Mouse (Mus musculus) liver, embryonic 16.5 days (tissue): ENCODE results near the gene Arid4a. TPM values are rescaled to one million over a fixed set of nuclear protein-coding genes. Genes with fewer than 3 reads are reported as not detected.

Source experiments
- ATAC-seq: fragments of 200-750 bp; cut with Nextera tagmentation; 2 replicates; pipeline ENCODE4 v1.8.0; 2017; ENCODE audit warnings: low read depth, mild to moderate bottlenecking, moderate number of reproducible peaks, moderate library complexity
- H3K27ac ChIP-seq: fragments of 300-500 bp; sonication (generic); 2 replicates; pipeline ENCODE4 v1.5.1; 2014; ENCODE audit warnings: mild to moderate bottlenecking, low read length
- H3K27me3 ChIP-seq: fragments of 300-500 bp; sonication (generic); 2 replicates; pipeline ENCODE4 v1.6.1; 2014; ENCODE audit warnings: low read depth, low read length, mixed read lengths; ENCODE audit not compliant: control insufficient read depth, insufficient read depth
- H3K36me3 ChIP-seq: fragments of 300-500 bp; sonication (generic); 2 replicates; pipeline ENCODE4 v1.6.1; 2014; ENCODE audit warnings: mild to moderate bottlenecking; ENCODE audit not compliant: control insufficient read depth, insufficient read depth
- H3K4me1 ChIP-seq: fragments of 300-500 bp; sonication (generic); 2 replicates; pipeline ENCODE4 v1.6.1; 2014; ENCODE audit warnings: low read depth, low read length, mixed read lengths; ENCODE audit not compliant: control insufficient read depth
- H3K4me2 ChIP-seq: fragments of 300-500 bp; sonication (generic); 2 replicates; pipeline ENCODE4 v1.6.1; 2014; ENCODE audit warnings: low read depth, low read length, mixed read lengths
- H3K4me3 ChIP-seq: fragments of 300-500 bp; sonication (generic); 2 replicates; pipeline ENCODE4 v1.5.1; 2014; ENCODE audit warnings: low read depth, mild to moderate bottlenecking, low read length
- H3K9ac ChIP-seq: fragments of 300-500 bp; sonication (generic); 2 replicates; pipeline ENCODE4 v1.6.1; 2014; ENCODE audit warnings: low read depth, low read length
- H3K9me3 ChIP-seq: fragments of 300-500 bp; sonication (generic); replicated peaks from 2 replicates; pipeline ENCODE4 v1.6.1; 2016; ENCODE audit warnings: low read length; ENCODE audit not compliant: control insufficient read depth
- WGBS: fragments of 180-500 bp; shearing (Covaris S2); extraction: QIAGEN DNeasy Blood & Tissue Kit; methylation state at CpG from one replicate; pipeline ENCODE4 v1.1.7; 2014; ENCODE audit not compliant: insufficient replicate concordance; 5-methylcytosine and 5-hydroxymethylcytosine counted together
- polyA plus RNA-seq: library from polyadenylated mRNA; unstranded; fragments of >200 nt; fragmentation: Nextera tagmentation; extraction: Ambion mirVana; gene quantifications from 2 replicates; pipeline ENCODE4 v1.2.1, GENCODE M21; 2015

Gene Arid4a
- polyA plus RNA-seq, 1 experiment from 2014 or later: 21.3 TPM

DNA sequence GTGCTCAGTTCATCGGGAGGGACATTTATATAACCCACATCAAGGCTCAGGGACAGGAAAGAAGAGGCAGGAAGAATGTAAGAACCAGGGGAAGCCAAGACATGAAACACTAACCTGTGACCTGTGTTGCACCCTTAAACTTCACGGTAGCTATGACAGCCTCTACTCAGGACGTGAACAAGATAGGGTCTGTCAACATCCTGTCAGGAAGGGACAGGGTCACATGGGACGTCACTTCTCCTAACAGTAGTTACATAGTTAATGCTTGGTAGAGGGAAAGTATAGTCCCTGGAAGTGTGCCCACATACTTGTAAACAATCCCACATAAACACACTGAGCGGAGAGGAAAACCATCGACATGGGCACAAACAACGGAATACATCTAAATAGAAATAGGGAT, 8.9 kb upstream of the Arid4a start:
- no peak overlapping the region for H3K9ac ChIP-seq
- WGBS: 63% methylated on average over 7 of the region's 7 CpGs
- peaks cover under 1% of the 10 kb centered on the region for H3K4me1 ChIP-seq
- H3K36me3 ChIP-seq: peaks cover 35% of the 10 kb centered on the region
- no peaks in the 10 kb centered on the region for H3K27me3 ChIP-seq
- H3K27ac ChIP-seq: no peak overlapping the region
- no peaks in the 10 kb centered on the region for H3K9me3 ChIP-seq
- ATAC-seq: peak; percentile 41; the same call in 1 of the 2 replicates
- H3K4me3 ChIP-seq: no peak overlapping the region
- H3K4me2 ChIP-seq: no peak overlapping the region

DNA sequence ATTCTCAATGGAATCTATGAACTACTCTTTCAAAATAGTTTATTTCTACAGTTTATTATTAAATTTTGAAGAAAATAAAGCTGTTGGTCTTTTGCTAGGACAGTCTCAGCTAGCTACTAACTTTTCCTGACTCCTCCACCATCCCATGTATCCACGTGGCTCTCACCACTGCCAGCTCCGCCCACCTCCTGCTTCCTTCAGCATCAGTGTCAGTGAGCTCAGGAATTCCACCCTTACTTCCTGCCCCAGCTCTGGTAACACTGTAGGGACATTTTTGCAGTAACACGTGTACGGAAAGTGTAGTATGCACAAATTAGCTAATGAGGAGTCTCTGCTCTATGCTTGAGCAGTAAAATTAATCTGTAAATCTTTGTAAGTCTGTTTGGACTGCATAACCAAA, 6.0 kb upstream of the Arid4a start:
- H3K36me3 ChIP-seq: peaks cover 35% of the 10 kb centered on the region
- no peak overlapping the region for H3K4me2 ChIP-seq
- H3K27me3 ChIP-seq: no peaks in the 10 kb centered on the region
- H3K4me3 ChIP-seq: no peak overlapping the region
- 58% methylated on average over 4 of the region's 4 CpGs for WGBS
- H3K4me1 ChIP-seq: peaks cover 10% of the 10 kb centered on the region
- H3K9ac ChIP-seq: no peak overlapping the region
- H3K27ac ChIP-seq: no peak overlapping the region
- no peak for ATAC-seq
- H3K9me3 ChIP-seq: no peaks in the 10 kb centered on the region

DNA sequence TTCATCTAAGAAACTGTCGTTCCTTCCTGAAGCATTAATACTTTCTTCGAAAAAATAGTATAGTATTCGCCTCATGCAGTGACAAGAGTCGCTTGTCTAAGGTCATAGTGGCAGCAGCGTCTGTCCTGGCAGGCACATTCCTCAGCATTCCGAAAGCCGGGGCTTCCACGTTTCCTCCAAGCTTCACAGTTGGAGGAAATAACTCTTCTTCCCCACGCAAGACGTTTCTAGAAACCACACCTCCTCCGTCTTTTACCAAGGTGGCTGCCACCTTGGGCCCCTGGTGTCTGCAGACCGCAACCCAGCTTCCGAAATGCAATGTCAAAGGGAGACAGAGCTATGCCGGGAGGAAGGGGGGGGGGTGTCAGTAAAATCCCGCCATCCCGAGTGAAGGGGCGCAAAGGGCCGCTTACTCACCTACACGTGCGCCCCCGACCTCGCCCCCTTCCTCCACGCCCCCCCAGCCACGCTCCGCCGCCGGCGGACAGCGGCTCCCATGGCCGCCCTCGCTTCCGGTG, 886 bp upstream of the Arid4a start:
- ATAC-seq: peak; percentile 57
- under 1% methylated on average over 30 of the region's 32 CpGs for WGBS
- Histone ChIP-seq H3K4me3 (peak overlapping the region; percentile 98), H3K9me3 (no peaks in the 10 kb centered on the region), H3K9ac (peak overlapping the region; percentile 82), H3K4me1 (peaks cover 14% of the 10 kb centered on the region), H3K27ac (peak overlapping the region; percentile 94), H3K36me3 (peaks cover 11% of the 10 kb centered on the region), H3K27me3 (no peaks in the 10 kb centered on the region), H3K4me2 (peak overlapping the region; percentile 81)

DNA sequence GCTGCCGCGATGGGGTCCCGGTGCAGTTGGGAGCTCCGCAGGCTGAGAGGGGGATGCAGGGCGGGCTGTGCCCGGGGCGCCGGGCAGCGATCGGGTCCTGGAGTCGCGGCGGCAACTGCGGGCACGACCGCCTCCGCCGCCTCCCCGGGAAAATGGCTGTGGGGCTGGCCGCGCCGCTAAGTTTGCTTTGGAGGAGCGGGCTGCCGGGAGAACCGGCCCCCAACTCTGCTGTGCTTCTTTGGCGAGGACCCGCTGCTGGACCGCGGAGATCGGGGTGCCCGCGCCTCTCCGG, 367 bp downstream of the Arid4a start:
- Histone ChIP-seq H3K4me2 (peak overlapping the region; percentile 81), H3K9ac (peak overlapping the region; percentile 98), H3K36me3 (peaks cover 16% of the 10 kb centered on the region), H3K4me3 (peak overlapping the region; percentile 98), H3K4me1 (peaks cover 14% of the 10 kb centered on the region), H3K9me3 (no peaks in the 10 kb centered on the region), H3K27me3 (no peaks in the 10 kb centered on the region), H3K27ac (peak overlapping the region; percentile 98)
- WGBS: under 1% methylated on average over 32 of the region's 33 CpGs
- ATAC-seq: no peak

DNA sequence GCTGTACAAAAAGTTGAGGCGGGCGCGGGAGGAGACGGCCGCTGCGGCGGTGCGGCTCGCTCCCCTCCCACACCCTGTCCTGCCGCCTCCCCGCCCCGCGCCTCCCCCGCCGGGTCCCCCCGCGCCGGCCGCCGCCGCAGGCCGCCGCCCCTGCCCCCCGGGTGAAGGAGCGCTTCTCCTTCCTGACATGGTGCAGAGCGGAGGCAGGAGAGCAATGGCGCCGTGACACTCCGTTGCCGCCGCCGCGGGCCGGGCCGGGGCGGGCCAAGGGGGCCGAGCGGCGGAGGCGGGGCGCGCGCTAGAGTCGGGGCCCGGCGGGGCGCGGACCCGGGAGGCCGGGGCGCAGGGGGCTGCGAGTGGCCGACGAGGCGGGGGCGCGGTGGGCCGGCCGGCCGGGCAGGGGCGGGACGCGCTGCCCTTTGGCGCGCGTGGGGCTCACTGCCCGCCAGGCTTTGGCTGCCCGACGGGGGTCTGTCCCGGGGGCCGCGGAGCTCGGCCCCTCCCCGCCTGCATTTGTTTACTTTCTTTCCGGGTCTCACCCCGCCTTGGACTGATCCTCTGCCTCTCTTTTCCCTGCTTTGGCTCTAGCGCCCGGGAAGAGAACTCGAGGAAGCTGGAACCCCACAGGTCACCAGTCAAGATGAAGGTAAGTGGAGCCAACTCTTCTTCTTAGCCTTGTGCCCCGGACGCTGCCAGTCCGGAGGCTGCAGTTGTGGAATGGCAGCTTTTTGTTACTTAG, 882 bp downstream of the Arid4a start:
- Histone ChIP-seq H3K36me3 (peaks cover 16% of the 10 kb centered on the region), H3K27me3 (no peaks in the 10 kb centered on the region), H3K4me2 (peak overlapping the region; percentile 81), H3K9ac (peak overlapping the region; percentile 98), H3K4me3 (peak overlapping the region; percentile 98), H3K4me1 (peaks cover 14% of the 10 kb centered on the region), H3K27ac (peak overlapping the region; percentile 98), H3K9me3 (no peaks in the 10 kb centered on the region)
- peak; percentile 7 for ATAC-seq
- under 1% methylated on average over 48 of the region's 82 CpGs for WGBS

DNA sequence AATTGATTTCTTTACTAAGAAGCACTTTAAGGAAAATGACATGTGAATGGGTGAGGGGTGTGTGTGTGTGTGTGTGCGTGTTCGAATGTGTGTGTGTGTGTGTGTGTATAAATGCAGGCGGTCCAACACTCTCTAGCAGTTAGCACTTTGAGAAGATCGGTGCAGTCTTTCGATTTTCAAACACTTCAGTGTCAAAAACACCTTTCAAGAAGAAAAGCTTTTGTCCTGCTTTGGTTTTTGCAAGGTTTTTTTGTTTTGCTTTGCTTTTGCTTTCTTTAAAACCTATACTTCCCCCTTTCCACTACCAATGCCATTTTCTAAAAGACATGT, 1.4 kb downstream of the Arid4a start:
- Histone ChIP-seq H3K27ac (peak overlapping the region; percentile 98), H3K4me2 (peak overlapping the region; percentile 81), H3K36me3 (peaks cover 16% of the 10 kb centered on the region), H3K4me3 (peak overlapping the region; percentile 98), H3K4me1 (peaks cover 10% of the 10 kb centered on the region), H3K9me3 (no peaks in the 10 kb centered on the region), H3K9ac (peak overlapping the region; percentile 98), H3K27me3 (no peaks in the 10 kb centered on the region)
- ATAC-seq: no peak
- WGBS: 12% methylated on average over 5 of the region's 5 CpGs

DNA sequence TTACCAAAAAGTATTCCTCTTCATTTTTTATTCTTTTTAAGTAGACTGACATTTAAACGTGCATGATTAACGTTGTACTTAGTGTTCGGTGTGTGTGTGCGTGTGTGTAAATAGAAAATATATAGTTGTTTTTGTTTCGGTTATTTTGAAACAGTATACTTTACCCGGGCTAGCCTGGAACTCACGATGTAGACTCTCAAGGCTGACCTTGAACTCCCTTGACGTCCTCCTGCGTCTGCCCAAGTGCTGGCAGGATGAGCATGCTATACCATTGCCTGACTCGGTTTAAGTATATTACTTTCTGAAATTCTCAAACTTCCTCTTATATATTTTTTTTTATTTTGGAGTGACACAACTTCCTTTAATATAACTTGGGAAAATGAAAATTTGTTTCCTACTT, 2.0 kb downstream of the Arid4a start:
- Histone ChIP-seq H3K9ac (no peak overlapping the region), H3K36me3 (peaks cover 20% of the 10 kb centered on the region), H3K27ac (no peak overlapping the region), H3K4me2 (peak overlapping the region; percentile 38; the same call in 1 of the 2 replicates), H3K4me1 (peaks cover 10% of the 10 kb centered on the region), H3K27me3 (no peaks in the 10 kb centered on the region), H3K9me3 (no peaks in the 10 kb centered on the region), H3K4me3 (no peak overlapping the region)
- ATAC-seq: no peak
- 75% methylated on average over 10 of the region's 10 CpGs for WGBS

DNA sequence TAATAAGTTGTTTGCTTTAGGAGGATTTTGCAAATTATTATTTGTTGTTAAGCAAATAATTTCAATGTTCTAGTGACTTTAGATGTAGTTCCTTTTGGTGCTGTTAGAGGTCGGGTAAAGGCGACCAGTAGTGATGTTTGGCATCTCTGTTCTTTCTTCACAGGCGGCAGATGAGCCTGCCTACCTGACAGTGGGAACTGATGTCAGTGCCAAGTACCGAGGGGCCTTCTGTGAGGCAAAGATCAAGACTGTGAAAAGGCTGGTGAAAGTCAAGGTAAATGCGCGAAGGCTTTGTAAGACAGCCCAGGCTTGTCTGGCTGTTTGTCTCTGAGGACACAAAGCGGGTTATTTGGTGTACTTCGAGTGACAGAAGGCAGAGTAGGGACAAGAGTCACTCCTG, 3.4 kb downstream of the Arid4a start:
- peaks cover 6% of the 10 kb centered on the region for H3K4me1 ChIP-seq
- no peaks in the 10 kb centered on the region for H3K27me3 ChIP-seq
- H3K4me3 ChIP-seq: no peak overlapping the region
- H3K9me3 ChIP-seq: no peaks in the 10 kb centered on the region
- 84% methylated on average over 8 of the region's 8 CpGs for WGBS
- no peak overlapping the region for H3K27ac ChIP-seq
- ATAC-seq: no peak
- no peak overlapping the region for H3K4me2 ChIP-seq
- no peak overlapping the region for H3K9ac ChIP-seq
- peaks cover 34% of the 10 kb centered on the region for H3K36me3 ChIP-seq

DNA sequence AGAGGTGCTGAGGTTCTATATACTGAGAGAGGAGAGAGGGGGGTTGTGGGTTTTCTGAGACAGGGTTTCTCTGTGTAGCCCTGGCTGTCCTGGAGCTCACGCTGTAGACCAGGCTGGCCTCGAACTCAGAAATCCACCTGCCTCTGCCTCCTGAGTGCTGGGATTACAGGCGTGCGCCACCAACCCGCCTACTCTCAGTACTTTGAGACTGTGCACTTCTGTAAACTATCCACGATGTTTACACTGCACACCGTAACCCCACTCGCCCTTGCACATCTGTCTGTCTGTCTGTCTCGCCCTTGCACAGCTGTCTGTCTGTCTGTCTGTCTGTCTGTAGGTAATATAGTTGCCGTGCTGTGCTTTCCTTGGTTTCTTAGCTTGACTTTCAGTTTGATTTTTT, 8.6 kb downstream of the Arid4a start:
- H3K36me3 ChIP-seq: peaks cover 50% of the 10 kb centered on the region
- H3K9ac ChIP-seq: no peak overlapping the region
- no peaks in the 10 kb centered on the region for H3K4me1 ChIP-seq
- H3K9me3 ChIP-seq: no peaks in the 10 kb centered on the region
- H3K27ac ChIP-seq: no peak overlapping the region
- no peaks in the 10 kb centered on the region for H3K27me3 ChIP-seq
- no peak overlapping the region for H3K4me2 ChIP-seq
- 81% methylated on average over 10 of the region's 10 CpGs for WGBS
- no peak for ATAC-seq
- no peak overlapping the region for H3K4me3 ChIP-seq
